Mouse (Mus musculus) left cerebral cortex, postnatal 4 days (tissue): Measurements from ENCODE around the gene Olfr1320. TPM values are rescaled to one million over a fixed set of nuclear protein-coding genes. Genes with fewer than 3 reads are reported as not detected.
"Not testable (repeated sequence)": the region's sequence is repeated elsewhere in the genome, so short reads cannot be mapped to it uniquely, and the experiment has no call there.

Source experiments
- DNase-seq: peaks from one replicate; pipeline ENCODE4 v3.0.0-alpha.2; 2022
- intact Hi-C: fragments of 180-260 bp; cut with DNase I; formaldehyde crosslinking; loops from one replicate; pipeline ENCODE4 v1.15.1; 2025
- total RNA-seq, 2 experiments: library from RNA; stranded (reverse); gene quantifications; 2 replicates each; pipeline ENCODE4 v1.2.3; 2021

Gene Olfr1320
- not detected for total RNA-seq

GRCm38 (mm10) chrX:49672033-49672432 lies at the start of gene Olfr1320:
Gene Olfr1320, plus strand, starts transcription at chrX:49672333.
- intact Hi-C loops = no loop called here
- no peak for DNase-seq

- intact Hi-C loops = no loop called here
- DNase-seq = no peak
Measured at GRCm38 (mm10) chrX:49627566-49627965, 44.6 kb upstream of the Olfr1320 start.

- no peak for DNase-seq
- intact Hi-C loops = no loop called here
Measured at GRCm38 (mm10) chrX:49631195-49631594, 40.9 kb upstream of the Olfr1320 start.

GRCm38 (mm10) chrX:49660781-49661180 lies 11.4 kb upstream of the Olfr1320 start:
- intact Hi-C loops = not testable (repeated sequence)
- peak; percentile 17 for DNase-seq

Other genes starting within 250 kb of the Olfr1320 start
- 1 to 10 TPM; 1.6 to 2.4 TPM for gene Arhgap36, start 208.4 kb upstream of the Olfr1320 start, total RNA-seq
- not detected for gene Olfr1321, start 62.7 kb downstream of the Olfr1320 start, total RNA-seq
- 1 to 10 TPM; 4.0 to 9.4 TPM for gene Igsf1, start 125.4 kb downstream of the Olfr1320 start, total RNA-seq
- not detected for gene Olfr1322, start 219.2 kb downstream of the Olfr1320 start, total RNA-seq